Mouse (Mus musculus): ENCODE data around the gene Trim32. TPM values are rescaled to one million over a fixed set of nuclear protein-coding genes. Genes with fewer than 3 reads are reported as not detected.

The Trim32 gene
- 8.2 TPM for polyA plus RNA-seq (2017; shearing (Covaris generic))

DNA sequence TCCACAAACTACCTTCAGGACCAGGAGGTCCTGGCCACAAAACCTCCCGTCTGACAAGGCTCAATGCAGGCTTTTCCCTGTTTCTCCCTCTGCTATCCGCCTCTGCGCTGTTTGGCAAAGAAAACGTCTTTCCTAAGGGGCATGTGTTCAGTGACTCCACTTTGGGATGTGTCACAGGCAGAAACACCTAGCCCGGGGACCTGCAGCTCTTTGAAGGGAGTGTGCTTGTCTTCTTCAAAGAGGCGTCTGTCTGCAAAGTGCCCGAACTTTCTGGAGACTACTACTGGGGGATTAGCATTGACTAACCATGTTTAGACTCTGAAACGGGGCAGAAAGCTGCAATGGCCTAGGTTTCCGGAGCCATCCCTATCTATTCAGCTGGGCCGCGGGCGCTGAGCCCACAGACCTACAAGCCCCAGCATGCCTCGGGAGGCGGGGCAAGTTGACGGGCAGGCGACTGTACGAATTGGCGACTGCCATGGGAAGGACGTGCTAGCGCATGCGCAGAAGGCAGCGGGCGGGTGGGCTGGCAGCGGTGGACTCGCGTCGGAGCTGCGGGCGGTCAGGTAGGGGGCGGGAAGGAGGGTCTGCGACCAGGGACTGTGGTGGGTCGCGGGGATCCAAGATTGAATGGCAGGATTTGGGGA is at the start of gene Trim32:
Gene Trim32 (plus strand): TSS at position 483 of the 647 bp plus-strand sequence.

